Mouse (Mus musculus): Measurements from ENCODE around the gene Sema4c.

GRCm38 (mm10) chr1:36606951-36607350, 48.8 kb upstream of the Sema4c start:
- TF ChIP-seq CTCF (IDR thresholded peaks at IDR 0.05; ENCODE audit: low read depth, low read length) (no peak), TAL1 (conservative IDR thresholded peaks at IDR 0.05; ENCODE audit: low read depth, low read length) (no peak), GATA1 (IDR thresholded peaks at IDR 0.05; ENCODE audit: borderline replicate concordance, low read length) (no peak), POLR2AphosphoS5 (IDR thresholded peaks at IDR 0.05; ENCODE audit: insufficient replicate concordance, low read depth, low read length) (no peak)

All from G1E (cell line).